Mouse (Mus musculus): Measurements from ENCODE around the gene Cep83.

DNA sequence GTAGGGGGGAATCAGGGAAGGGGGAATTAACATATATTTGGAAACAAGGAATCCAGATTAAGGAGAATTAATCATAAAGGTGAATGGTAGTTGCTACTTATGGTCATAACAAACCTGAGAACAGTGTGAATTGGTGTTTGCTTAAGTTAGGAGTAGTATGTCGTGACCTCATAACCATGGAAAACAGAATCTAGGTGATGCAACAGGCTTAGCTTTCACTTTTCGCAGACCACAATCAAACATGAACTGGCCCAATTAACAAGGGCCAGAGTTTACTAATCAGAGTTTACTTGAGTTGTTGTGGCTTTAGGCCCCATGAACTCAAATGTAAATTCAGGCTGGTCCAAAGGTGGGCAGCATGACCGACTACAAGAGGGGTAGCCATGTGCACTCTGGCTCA lies 105.5 kb downstream of the Cep83 start:
- TF ChIP-seq EP300 (IDR thresholded peaks at IDR 0.05; ENCODE audit: insufficient read depth, low read depth, low read length) (no peak), CTCF (IDR thresholded peaks at IDR 0.05) (no peak)

All from heart, adult 2 months (tissue).